Mouse (Mus musculus) monocyte, adult 5-6 weeks (primary cell): ENCODE results near the gene Ccdc91. TPM values are rescaled to one million over a fixed set of nuclear protein-coding genes. Genes with fewer than 3 reads are reported as not detected.

Source experiments
- ATAC-seq: fragments of 153-309, 156-312 bp; replicated peaks from 2 replicates; pipeline ENCODE4 v1.8.0; 2017; ENCODE audit warnings: mild to moderate bottlenecking; ENCODE audit not compliant: low TSS enrichment, insufficient number of reproducible peaks, severe bottlenecking, poor library complexity, low FRiP score
- total RNA-seq: library from RNA; stranded (forward); fragments of 200-1000, 200-491, 200-594 nt; gene quantifications from 3 replicates; pipeline ENCODE4 v1.2.3, GENCODE M21; 2017

The Ccdc91 gene
- total RNA-seq, 1 experiment from 2014 or later = 31.1 TPM

- peak; percentile 53; the same call in 1 of the 2 replicates for ATAC-seq
Measured at GRCm38 (mm10) chr6:147664339-147664738, 188.7 kb downstream of the Ccdc91 start.

GRCm38 (mm10) chr6:147671366-147671765 is 195.7 kb downstream of the Ccdc91 start:
- no peak for ATAC-seq

GRCm38 (mm10) chr6:147672481-147672880 is 196.9 kb downstream of the Ccdc91 start:
- ATAC-seq = no peak

DNA sequence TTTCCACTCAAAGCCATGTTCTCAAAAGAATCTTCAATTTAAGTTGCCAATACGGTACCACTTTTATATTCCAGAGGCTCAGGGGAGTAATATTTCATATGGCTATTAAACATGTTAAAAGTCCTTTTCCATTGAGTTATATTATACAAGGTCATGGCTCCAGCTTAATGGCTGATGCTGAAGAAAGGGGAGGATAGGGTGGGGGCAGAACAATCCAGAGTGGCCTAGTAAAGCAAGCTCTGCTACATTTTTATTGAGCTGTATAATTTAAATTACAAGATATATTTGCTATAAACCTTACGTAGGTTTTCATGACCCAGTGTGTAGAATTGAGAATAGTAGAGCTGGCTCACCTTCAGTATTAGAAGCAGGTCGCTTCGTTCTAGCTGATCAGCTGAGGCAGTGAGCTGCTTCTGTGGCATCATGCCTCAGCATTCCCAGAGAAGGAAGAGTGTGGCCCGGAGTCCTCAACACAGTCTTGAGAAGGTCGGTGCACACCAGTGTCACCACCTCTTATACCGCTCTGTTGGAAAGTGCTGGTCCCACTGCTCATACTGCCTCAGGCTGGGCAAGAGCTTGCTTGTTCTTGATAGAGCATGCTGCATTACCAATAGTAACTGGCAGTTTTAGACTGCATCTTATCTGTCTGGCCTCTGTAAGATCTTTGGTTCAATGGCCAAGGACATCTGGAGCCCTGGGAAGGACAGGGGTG is 199.6 kb downstream of the Ccdc91 start:
- no peak for ATAC-seq

DNA sequence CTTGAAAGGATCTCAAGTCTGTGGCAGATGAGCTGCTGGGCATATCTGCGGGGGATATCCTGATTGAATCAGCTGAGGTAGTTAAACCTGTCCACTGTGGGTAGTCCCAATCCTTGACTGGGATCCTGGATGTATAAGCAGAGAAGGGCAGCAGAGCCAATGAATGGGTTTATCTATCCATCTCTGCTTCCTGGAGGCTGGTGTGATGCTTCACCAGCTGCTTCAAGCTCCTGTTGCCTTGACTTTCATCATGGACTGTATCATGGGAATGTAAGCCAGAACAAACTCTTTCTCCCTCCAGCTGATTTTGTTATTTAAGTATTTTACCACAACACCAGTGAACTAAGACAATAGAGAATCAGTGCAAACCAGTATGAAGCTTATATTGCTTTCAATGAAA is 200.6 kb downstream of the Ccdc91 start:
- no peak for ATAC-seq

Other genes starting within 250 kb of the Ccdc91 start
- gene Pthlh, start 211.6 kb upstream of the Ccdc91 start, total RNA-seq = not detected in 3 replicates